Mouse (Mus musculus) forebrain, embryonic 12.5 days (tissue): ENCODE measurements around the gene Mobp. TPM values are rescaled to one million over a fixed set of nuclear protein-coding genes. Genes with fewer than 3 reads are reported as not detected.
A peak's percentile ranks its signal among the peaks of the same experiment; 100 is the strongest.
"Not testable (repeated sequence)": the region's sequence is repeated elsewhere in the genome, so short reads cannot be mapped to it uniquely, and the experiment has no call there.

ENCODE experiments used
- ATAC-seq: fragments of 200-750 bp; cut with Nextera tagmentation; 2 replicates; pipeline ENCODE4 v1.8.0; 2017; ENCODE audit warnings: moderate TSS enrichment; ENCODE audit not compliant: low FRiP score
- H3K27ac ChIP-seq: fragments of 300-500 bp; sonication (generic); 2 replicates; pipeline ENCODE4 v1.5.1; 2016; ENCODE audit warnings: mild to moderate bottlenecking
- H3K27me3 ChIP-seq: fragments of 300-500 bp; sonication (generic); 2 replicates; pipeline ENCODE4 v1.6.1; 2016; ENCODE audit warnings: mild to moderate bottlenecking
- H3K36me3 ChIP-seq: fragments of 300-500 bp; sonication (generic); replicated peaks from 2 replicates; pipeline ENCODE4 v1.6.1; 2016; ENCODE audit warnings: mild to moderate bottlenecking
- H3K4me1 ChIP-seq: fragments of 300-500 bp; sonication (generic); 2 replicates; pipeline ENCODE4 v1.6.1; 2016
- H3K4me2 ChIP-seq: fragments of 300-500 bp; sonication (generic); 2 replicates; pipeline ENCODE4 v1.6.1; 2016; ENCODE audit warnings: mild to moderate bottlenecking, moderate library complexity
- H3K4me3 ChIP-seq: fragments of 300-500 bp; sonication (generic); replicated peaks from 2 replicates; pipeline ENCODE4 v1.5.1; 2016; ENCODE audit warnings: mild to moderate bottlenecking
- H3K9ac ChIP-seq: fragments of 300-500 bp; sonication (generic); 2 replicates; pipeline ENCODE4 v1.6.1; 2016; ENCODE audit warnings: mild to moderate bottlenecking
- H3K9me3 ChIP-seq: fragments of 300-500 bp; sonication (generic); 2 replicates; pipeline ENCODE4 v1.6.1; 2016
- WGBS: fragments of 180-500 bp; shearing (Covaris S2); methylation state at CpG from one replicate; pipeline ENCODE4 v1.1.7; 2016; 5-methylcytosine and 5-hydroxymethylcytosine counted together
- polyA plus RNA-seq: library from polyadenylated mRNA; unstranded; fragments of >200 nt; fragmentation: Nextera tagmentation; extraction: Ambion mirVana; gene quantifications from 2 replicates; pipeline ENCODE4 v1.2.1, GENCODE M21; 2016

Mobp gene
- polyA plus RNA-seq = 1.3 and 1.7 TPM in 2 replicates

DNA sequence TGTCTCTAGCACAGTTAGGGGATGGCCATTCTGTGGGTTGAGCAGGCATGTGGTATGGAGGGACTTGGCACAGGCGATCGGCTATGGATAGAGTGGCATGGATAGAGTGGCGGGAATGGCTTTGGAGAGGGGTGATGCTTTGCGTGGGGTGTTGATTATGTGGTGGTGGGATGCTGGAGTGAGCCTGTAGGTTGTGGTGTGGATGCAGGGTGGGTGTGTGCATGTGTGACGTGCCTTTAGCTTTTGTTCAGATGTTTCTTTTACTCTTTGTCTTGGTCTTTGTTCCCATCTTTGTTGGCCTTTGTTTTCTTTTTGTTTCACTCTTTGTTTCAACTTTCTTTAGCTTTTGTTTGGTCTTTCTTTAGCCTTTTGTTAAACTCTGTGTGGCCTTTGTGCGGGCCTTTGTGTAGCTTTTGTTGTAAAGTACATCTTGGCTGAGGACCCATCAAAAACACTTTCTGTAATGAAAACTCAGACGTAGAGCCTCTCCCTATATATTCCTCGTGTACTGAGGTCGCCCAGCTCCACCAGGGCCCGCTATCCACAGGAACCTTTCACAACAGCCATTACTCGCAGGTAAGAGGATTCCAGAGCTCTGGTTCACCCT is at the start of gene Mobp:
TSS of gene Mobp (plus strand) at position 486 of the 607 bp plus-strand sequence.
- Histone ChIP-seq H3K27ac (0 out of 2 replicates have a peak within 1 kb of the TSS, but pooled peaks have one; percentile 22), H3K9me3 (no peaks in the 10 kb centered on the region)
- 30% methylated on average over 11 of the region's 11 CpGs for WGBS

DNA sequence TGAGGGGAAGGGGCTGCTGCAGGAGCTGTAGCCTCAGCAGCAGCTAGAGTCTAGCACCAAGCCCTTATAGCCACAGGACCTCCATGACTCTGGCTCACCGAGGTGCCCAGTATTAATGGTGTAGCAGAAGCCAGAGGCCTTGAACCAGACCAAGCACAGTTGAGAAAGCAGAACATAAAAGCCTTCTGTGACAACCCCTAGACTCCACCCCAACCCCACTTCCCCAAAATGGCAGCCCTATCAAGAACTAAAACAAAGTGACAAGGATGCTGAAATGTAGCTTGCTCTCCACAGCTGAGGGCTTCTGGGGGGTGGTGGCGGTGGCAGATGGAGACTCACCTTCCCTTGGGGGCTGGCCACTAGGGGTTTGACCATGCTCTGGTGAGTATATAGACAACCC is 48.3 kb upstream of the Mobp start:
- Histone ChIP-seq H3K27me3 (no peaks in the 10 kb centered on the region), H3K27ac (no peak overlapping the region), H3K4me3 (no peak overlapping the region), H3K4me2 (no peak overlapping the region), H3K9me3 (peaks cover 11% of the 10 kb centered on the region), H3K9ac (no peak overlapping the region), H3K36me3 (no peaks in the 10 kb centered on the region), H3K4me1 (no peaks in the 10 kb centered on the region)
- ATAC-seq = no peak
- 97% methylated on average over 2 of the region's 2 CpGs for WGBS

More for the DNA sequence above, at the start of gene Mobp:
- H3K4me2 ChIP-seq = no peak within 1 kb of the TSS
- no peak for ATAC-seq
- no peaks in the 10 kb centered on the region for H3K27me3 ChIP-seq
- H3K9ac ChIP-seq = no peak within 1 kb of the TSS
- no peak within 1 kb of the TSS for H3K4me3 ChIP-seq
- no peaks in the 10 kb centered on the region for H3K36me3 ChIP-seq
- H3K4me1 ChIP-seq = peaks cover 8% of the 10 kb centered on the region

DNA sequence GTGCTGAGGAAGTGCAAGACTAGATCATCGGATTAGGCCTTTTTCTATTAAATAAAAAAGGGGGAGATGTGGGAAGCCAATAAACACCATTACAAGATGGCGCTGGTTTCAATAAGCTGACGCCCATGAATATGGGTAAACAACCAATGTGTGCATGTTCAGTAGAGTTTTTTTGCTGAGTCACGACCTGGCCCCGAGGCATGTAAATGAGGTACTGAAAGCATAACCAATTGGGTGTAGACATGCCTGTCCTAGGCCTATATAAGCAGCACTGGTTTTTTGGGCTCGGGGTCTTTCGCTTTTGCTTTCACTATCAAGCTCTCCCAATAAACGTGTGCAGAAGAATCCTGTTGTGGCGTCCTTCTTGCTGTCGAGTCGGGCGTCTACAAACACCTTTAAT is 40.6 kb upstream of the Mobp start:
- not testable (repeated sequence) for H3K4me2 ChIP-seq, ATAC-seq, H3K4me3 ChIP-seq, H3K27me3 ChIP-seq, H3K9ac ChIP-seq, H3K27ac ChIP-seq, H3K4me1 ChIP-seq, H3K9me3 ChIP-seq, H3K36me3 ChIP-seq
- 94% methylated on average over 12 of the region's 12 CpGs for WGBS

DNA sequence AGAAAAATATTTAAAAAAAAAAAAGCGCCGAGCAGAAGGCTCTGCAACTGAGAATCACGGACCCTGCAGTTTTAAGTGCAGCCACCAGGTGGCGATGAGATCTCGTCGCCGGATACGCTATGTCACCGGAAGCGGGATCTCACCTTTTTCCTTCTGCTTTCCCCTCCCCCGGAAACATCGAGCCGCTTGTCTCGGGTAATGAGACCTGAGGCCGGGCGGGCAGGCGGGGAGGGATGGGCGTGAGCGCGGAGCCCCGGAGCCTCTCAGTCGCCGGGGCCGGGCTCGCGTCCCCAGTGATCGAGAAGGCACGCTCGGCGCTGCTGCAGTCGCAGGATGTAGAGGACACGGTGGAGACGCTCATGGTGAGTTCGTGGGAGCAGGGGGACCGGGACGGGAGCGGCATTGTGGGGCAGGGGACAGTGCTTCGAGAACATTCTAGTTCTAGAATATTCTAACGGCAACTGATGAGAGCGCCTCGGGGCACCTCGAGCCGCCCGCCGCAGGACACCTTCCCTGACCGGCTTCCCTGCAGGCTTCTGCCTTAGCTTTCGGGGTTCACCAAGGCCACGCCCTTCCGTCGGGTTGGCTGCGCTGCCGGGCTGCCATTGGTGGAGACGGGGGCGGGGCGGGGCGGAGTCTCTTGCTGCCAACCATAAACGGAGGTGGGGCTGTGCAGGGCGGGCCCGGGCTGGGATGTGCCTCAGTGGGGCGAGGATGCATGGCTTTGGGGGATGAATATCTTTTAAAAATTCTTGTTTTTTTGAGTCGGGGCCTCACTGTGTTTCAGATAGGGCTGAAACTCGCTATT is 39.1 kb upstream of the Mobp start, which contains the start of gene Slc25a38:
TSS of gene Slc25a38 (plus strand) at position 164 of the 808 bp plus-strand sequence.
- Histone ChIP-seq H3K4me3 (peak within 1 kb of the TSS; percentile 74), H3K9ac (peak within 1 kb of the TSS; percentile 72), H3K4me1 (peaks cover 8% of the 10 kb centered on the region), H3K36me3 (no peaks in the 10 kb centered on the region; the same call in 1 of the 2 replicates), H3K27me3 (no peaks in the 10 kb centered on the region), H3K27ac (peak within 1 kb of the TSS; percentile 95), H3K4me2 (peak within 1 kb of the TSS; percentile 60), H3K9me3 (no peaks in the 10 kb centered on the region)
- ATAC-seq = peak; percentile 99
- WGBS = 1% methylated on average over 62 of the region's 62 CpGs

DNA sequence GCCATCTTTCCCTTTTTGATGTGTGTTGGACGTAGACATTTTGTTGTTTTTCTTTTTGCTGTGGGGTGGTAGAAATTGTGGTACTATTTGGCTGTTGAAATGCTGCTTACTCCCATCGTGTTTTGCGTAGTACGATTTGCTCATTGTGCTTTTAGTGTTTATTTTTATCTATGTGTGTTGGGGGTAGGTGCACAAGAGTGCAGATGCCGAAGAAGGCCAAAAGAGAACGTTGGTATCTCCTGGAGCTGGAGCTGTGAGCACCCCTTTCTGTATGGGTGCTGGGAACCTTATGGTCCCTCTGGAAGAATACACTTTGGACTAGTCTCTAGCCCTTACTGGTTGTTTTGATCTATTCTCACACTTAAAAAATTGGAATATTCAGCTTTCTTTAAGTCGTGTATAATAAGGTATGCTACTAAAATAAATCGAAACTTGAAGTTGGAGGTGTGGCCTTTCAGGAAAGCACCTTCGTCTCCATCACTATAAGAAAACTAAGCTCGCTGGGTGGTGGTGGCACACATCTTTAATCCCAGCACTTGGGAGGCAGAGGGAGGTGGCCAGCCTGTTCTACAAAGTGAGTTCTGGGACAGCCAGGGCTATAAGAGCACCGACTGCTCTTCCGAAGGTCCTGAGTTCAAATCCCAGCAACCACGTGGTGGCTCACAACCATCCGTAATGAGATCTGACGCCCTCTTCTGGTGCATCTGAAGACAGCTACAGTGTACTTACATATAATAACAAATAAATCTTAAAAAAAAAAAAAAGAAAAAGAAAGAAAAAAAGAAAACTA is 38.2 kb upstream of the Mobp start:
- no peaks in the 10 kb centered on the region for H3K27me3 ChIP-seq
- H3K4me2 ChIP-seq = peak overlapping the region; percentile 60
- peaks cover 8% of the 10 kb centered on the region for H3K4me1 ChIP-seq
- no peak overlapping the region for H3K9ac ChIP-seq
- WGBS = 82% methylated on average over 15 of the region's 15 CpGs
- H3K4me3 ChIP-seq = peak overlapping the region; percentile 74
- ATAC-seq = no peak
- 0 out of 2 replicates have a peak overlapping the region, but pooled peaks have one; percentile 95 for H3K27ac ChIP-seq
- H3K9me3 ChIP-seq = no peaks in the 10 kb centered on the region
- H3K36me3 ChIP-seq = no peaks in the 10 kb centered on the region; the same call in 1 of the 2 replicates

DNA sequence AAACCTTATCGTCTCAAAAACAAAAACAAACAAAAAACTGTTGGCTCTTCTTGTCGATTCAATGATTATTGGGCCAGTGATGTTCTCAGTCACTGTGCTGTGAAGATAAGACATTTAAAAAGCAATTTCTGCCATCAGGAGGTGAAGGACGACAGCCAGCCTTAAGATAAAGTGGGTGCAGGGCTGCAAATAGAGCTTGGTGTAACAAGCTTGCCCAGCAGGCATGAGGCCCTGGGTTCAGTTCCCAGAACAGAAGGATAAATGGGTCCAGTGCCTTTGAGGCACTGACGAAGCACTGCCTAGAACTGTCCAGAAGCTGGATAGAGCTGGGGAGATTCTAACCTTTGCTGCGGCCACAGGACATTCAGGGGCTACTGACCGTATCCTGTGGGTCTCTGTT is 37.0 kb upstream of the Mobp start:
- 97% methylated on average over 6 of the region's 6 CpGs for WGBS
- Histone ChIP-seq H3K27ac (no peak overlapping the region), H3K4me3 (no peak overlapping the region), H3K36me3 (peaks cover 5% of the 10 kb centered on the region), H3K4me1 (peaks cover 8% of the 10 kb centered on the region), H3K9me3 (no peaks in the 10 kb centered on the region), H3K4me2 (no peak overlapping the region), H3K27me3 (no peaks in the 10 kb centered on the region), H3K9ac (no peak overlapping the region)
- ATAC-seq = no peak

DNA sequence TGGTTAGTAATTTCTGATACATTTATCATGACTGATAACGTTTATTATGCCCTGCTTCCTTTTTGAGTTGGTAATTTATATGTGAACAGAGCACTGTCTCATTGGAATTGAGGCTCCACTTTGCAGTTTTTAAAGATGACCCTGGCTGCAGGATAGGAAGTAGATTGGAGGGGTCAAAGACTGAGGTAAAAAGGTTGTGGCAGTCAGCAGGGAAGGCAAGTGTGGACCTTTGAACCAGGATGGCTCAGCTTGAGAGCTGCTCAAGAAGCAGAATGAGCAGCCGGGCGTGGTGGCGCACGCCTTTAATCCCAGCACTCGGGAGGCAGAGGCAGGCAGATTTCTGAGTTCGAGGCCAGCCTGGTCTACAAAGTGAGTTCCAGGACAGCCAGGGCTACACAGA is 36.1 kb upstream of the Mobp start:
- H3K4me3 ChIP-seq = no peak overlapping the region
- WGBS = 98% methylated on average over 7 of the region's 7 CpGs

DNA sequence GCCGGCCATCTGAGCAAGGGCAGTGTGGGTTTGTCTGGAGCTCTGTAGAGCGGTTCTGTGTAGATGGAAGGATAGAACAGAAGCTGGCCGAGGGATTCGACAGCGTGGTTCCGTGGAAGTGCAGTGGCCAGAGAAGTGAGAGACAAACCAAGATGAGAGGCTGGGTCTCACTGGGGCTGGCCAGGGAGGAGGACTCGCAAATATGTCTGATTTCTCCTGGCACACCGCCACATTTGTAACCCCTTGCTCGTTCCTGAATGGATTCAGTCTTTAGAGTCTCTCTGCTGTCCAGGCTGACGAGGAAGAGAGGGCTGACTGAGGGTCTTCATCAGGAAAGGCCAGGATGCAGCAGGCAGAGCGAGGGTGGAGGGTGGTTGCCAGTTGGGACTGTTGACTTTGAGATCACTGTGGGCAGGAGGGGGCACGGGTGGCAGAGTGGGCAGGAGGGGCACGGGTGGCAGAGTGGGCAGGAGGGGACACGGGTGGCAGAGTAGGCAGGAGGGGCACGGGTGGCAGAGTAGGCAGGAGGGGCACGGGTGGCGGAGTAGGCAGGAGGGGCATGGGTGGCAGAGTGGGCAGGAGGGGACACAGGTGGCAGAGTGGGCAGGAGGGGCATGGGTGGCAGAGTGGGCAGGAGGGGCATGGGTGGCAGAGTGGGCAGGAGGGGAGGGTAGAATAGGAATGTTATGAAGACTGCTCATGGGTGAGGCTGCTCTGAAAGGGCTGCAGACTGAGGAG is 35.3 kb upstream of the Mobp start:
- WGBS = 91% methylated on average over 17 of the region's 17 CpGs
- peaks cover 8% of the 10 kb centered on the region for H3K4me1 ChIP-seq
- no peak for ATAC-seq
- no peak overlapping the region for H3K4me3 ChIP-seq
- 0 out of 2 replicates have a peak overlapping the region, but pooled peaks have one; percentile 18 for H3K9ac ChIP-seq
- H3K27me3 ChIP-seq = no peaks in the 10 kb centered on the region
- no peaks in the 10 kb centered on the region for H3K9me3 ChIP-seq
- peaks cover 19% of the 10 kb centered on the region for H3K36me3 ChIP-seq
- no peak overlapping the region for H3K4me2 ChIP-seq
- no peak overlapping the region for H3K27ac ChIP-seq

More for the DNA sequence above, 36.1 kb upstream of the Mobp start:
- Histone ChIP-seq H3K27ac (no peak overlapping the region), H3K4me1 (peaks cover 8% of the 10 kb centered on the region), H3K4me2 (no peak overlapping the region), H3K9ac (no peak overlapping the region), H3K9me3 (no peaks in the 10 kb centered on the region), H3K36me3 (peaks cover 15% of the 10 kb centered on the region), H3K27me3 (no peaks in the 10 kb centered on the region)
- ATAC-seq = no peak

DNA sequence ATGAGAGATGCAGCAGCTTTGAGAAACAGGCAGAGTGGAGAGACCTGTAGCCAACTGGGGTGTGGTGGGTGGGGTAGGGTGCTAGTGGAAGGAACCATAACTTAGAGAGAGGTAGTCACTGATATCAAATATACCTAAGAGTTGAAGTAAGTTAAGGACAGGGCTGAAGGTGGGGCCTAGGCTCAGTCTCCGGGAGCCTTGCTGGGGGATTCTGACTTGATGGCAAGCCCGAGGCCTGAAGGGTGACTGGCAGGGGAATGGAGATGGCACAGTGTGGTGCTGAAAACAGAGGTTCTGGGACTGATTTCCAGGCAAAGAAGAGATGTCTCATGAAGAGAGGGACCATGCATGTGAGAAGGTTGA is 34.7 kb upstream of the Mobp start:
- Histone ChIP-seq H3K4me3 (no peak overlapping the region), H3K4me1 (peaks cover 8% of the 10 kb centered on the region), H3K9me3 (no peaks in the 10 kb centered on the region), H3K27ac (no peak overlapping the region), H3K36me3 (peaks cover 25% of the 10 kb centered on the region), H3K4me2 (no peak overlapping the region), H3K9ac (no peak overlapping the region), H3K27me3 (no peaks in the 10 kb centered on the region)
- 88% methylated on average over 2 of the region's 2 CpGs for WGBS
- no peak for ATAC-seq

DNA sequence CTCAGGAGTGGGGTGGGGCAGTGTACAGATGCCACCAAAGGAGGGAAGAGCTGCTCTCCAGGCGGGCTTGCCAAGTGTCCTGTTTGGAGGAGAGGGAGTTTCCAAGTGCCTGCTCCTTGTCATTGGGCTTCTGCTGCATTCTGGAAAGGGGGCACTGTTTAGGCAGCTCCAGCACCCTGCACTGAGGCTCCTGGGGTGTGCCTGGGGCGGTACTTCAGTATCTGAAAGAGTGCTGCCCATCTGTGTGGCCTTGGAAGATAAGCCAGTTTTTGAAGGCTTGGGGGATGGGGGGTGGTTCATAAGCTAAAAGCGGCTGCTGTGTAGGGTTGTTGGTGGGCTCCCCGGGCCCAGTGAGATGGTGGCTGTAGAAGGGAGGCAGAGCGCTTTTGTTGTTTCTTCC is 33.9 kb upstream of the Mobp start:
- ATAC-seq = no peak
- H3K27me3 ChIP-seq = no peaks in the 10 kb centered on the region
- H3K9ac ChIP-seq = no peak overlapping the region
- H3K4me1 ChIP-seq = peaks cover 8% of the 10 kb centered on the region
- no peak overlapping the region for H3K4me3 ChIP-seq
- no peaks in the 10 kb centered on the region for H3K9me3 ChIP-seq
- H3K4me2 ChIP-seq = no peak overlapping the region
- H3K36me3 ChIP-seq = peaks cover 33% of the 10 kb centered on the region
- 83% methylated on average over 5 of the region's 5 CpGs for WGBS
- H3K27ac ChIP-seq = no peak overlapping the region

DNA sequence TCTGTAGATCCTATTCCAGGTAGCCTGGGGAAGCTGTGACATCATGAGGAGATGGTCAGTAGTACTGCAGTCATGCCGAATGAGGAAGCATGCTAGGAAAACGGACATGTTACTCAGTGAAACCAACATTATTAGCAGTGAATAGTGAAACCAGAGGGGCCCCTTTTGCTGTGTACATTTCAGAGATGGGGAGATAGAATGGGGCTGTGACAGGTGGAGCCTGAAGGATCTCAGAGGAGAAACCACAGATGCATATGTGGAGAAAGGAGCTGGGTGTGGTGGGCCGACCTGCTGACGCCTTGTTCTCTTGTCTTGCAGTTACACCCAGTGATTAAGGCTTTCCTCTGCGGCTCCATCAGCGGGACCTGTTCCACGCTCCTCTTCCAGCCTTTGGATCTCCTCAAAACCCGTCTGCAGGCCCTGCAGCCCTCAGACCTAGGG is 33.3 kb upstream of the Mobp start:
- Histone ChIP-seq H3K4me2 (no peak overlapping the region), H3K27me3 (no peaks in the 10 kb centered on the region), H3K36me3 (peaks cover 39% of the 10 kb centered on the region), H3K27ac (no peak overlapping the region), H3K9ac (no peak overlapping the region), H3K9me3 (no peaks in the 10 kb centered on the region), H3K4me1 (peaks cover 4% of the 10 kb centered on the region), H3K4me3 (no peak overlapping the region)
- 90% methylated on average over 8 of the region's 8 CpGs for WGBS
- no peak for ATAC-seq
